Mouse (Mus musculus): ENCODE measurements around the gene Pcsk2.
A peak's percentile ranks its signal among the peaks of the same experiment; 100 is the strongest.

The Pcsk2 gene

DNA sequence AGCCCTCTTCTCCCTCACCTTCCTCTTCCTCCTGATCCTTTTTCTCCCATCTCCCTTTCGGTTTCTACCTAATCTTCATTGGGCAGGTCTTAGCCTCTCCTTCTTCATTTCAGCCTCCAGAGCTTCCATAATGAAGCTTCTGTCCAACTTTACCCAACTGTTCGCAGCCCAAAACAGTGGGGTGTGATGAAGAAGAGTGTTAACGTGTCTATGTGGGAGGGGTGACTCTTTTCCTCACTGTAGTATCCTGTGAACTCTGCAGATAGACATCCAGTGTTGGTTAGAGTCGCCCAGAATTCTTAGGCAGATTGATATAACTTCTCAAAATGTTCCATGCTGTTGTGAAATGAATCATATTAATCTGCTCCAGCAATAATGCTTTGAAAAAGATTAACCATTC is 98.4 kb downstream of the Pcsk2 start:
- DNase-seq (ENCODE audit: inconsistent ontology term): no peak

DNA sequence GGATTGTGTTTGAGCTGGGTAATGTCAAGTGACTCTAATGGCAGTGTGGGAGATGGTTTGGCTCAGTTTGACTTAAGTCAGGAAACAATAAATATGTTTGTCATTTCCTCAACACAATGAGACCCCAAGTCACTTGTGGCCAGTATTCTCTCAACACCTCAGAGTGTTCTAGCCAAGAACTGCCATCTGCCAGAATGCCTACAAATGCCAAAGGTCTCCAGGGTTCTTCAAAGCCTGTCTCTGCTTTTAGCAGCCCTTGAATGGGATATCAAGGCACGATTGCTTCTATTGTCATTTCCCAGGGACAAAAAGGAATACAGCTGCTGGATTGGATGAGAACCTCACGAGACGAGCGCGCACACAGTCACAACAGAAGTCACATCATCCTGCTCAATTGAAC is 100.0 kb downstream of the Pcsk2 start:
- no peak for DNase-seq (ENCODE audit: inconsistent ontology term)

DNA sequence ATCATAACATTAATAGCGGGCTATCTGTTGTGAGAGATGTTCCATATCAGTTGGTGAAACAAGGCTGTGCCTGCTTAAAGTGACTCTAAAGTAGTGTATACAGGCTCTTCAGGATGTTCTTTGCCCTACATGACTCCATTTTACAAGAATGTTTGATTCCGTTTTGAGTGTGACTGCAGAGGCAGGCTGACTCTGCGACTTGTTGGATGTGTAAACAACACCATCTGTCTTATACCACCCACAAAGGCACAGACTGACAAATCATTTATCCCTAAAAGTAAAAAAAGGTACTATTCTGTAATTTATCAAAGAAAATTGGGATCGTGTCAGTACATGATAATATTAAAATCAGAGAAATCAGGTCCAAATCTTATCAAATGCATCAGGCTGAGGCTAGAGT is 108.7 kb downstream of the Pcsk2 start:
- no peak for DNase-seq (ENCODE audit: inconsistent ontology term)

DNA sequence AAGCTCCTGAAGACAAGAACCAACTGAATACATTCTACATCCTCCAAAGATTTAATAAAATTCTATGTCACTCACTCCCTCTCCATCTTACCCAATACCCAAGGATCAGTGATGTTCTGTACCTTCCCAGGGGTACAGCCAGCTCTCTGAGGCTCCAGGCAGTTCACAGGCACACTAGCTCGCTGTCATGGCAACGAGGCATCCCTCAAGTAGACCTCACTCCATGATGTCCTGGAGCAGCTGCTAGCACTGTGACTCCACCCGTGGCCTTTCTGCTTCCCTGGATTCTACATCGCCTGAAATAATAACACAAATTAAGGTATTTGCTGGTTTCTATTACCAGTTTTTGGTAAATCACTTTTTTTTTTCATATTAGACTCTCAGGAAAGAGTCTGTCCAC is 111.0 kb downstream of the Pcsk2 start:
- DNase-seq (ENCODE audit: inconsistent ontology term): no peak

DNA sequence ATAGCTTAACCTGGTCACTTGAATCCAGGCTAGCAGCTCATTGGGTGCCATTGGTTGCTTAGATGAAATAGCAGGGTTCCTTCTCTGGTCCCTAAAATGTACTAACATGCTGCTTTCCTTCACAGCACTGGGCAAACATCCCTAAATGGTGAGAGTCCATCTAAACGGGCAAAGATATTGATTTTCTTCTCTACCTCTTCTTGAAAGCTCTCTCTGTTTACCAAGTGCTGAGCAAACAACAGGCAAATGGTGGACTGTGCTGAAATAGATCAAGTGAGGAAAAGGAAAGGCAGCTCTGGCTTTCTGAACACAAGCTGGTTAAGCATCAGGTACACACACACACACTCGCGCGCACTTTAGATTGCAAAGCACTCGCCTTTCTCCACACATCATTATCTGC is 120.8 kb downstream of the Pcsk2 start:
- no peak for DNase-seq (ENCODE audit: inconsistent ontology term)

DNA sequence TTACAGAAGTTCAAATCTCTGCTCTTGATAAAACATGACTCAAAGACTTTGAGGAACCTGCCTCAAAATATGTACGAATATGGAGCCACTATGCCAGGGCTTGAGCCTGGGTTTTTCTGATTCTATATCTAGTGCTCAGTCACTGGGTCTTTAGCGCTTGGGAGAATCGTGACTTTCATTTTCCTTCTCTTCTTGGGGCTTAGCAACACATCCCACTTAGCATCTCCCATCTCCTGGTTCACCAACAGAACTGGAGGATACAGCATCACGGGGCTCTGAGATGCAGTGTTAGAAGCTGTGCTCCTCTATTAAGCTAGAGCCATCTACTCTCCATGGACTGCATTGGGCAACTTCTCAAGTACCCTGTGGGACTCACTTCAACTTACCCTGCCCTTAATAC is 131.9 kb downstream of the Pcsk2 start:
- DNase-seq (ENCODE audit: inconsistent ontology term): no peak

DNA sequence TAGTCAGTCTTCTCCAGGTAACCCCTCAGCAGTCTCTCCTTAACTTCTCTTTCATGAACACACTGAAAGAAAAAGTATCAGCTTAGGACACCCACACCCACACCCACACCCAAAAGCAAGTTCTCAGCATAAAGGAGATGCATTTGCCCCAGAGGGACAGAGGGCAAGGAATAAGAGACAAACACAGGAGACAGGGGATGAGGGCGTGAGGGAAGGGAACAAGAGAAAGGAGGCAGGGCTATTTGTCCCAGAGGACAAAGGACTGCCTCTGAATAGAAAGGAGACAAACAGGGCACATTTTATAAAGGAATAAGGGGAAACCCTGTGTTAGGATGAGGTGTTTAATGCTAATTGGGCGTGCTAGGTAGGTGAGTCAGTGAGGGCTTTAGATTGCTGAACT is 133.6 kb downstream of the Pcsk2 start:
- DNase-seq (ENCODE audit: inconsistent ontology term): no peak

DNA sequence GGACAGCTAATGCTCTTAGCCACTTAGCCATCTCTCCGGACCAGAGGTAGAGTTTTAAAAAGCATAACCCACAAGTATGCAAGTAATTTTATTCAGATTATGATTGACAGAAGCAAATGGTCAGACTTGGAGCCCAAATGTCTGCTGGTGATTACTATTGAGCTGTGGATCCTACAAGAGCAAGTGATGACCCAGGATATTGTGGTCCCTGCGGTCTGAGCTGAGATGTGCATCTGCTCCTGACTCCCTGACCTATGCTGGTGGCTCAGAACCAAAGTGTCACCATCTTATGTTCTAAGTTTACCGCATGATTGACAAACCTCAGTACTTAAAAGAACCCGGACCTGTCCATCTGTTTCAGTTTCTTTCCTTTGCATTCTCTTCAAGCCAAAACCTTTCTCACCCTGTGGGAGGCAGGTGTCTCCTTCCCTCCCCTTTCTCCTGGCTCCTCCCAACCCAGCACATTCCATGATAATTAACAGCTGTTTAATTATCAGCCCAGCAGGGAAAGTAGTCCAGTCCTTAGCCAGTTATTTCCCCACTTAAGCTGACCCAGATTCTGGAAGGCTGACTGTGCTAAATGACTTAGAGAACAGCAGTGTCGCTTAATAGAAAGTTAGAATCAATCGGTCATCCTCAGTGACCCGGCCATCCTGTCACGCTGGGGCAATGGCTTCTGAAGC is 136.1 kb downstream of the Pcsk2 start:
- DNase-seq (ENCODE audit: inconsistent ontology term): peak; percentile 93

DNA sequence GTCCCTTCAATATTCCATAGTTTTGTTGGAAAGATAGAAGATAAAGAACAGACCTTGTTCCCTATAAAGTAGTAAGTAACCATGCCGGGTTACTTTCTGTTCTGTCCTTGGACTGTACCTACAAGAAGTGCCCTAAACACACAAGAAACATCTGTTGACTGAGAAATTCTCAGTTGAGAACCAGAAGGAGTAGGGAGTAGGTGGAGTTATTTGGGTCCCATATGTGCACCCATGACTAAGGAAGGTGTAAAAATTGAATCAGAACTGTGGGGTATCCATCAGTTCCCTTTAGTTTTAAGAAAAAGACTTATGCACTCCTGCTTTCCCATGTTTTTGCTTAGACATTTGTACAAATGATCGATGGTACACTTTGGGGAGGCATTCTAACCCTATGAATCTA is 137.6 kb downstream of the Pcsk2 start:
- no peak for DNase-seq (ENCODE audit: inconsistent ontology term)

DNA sequence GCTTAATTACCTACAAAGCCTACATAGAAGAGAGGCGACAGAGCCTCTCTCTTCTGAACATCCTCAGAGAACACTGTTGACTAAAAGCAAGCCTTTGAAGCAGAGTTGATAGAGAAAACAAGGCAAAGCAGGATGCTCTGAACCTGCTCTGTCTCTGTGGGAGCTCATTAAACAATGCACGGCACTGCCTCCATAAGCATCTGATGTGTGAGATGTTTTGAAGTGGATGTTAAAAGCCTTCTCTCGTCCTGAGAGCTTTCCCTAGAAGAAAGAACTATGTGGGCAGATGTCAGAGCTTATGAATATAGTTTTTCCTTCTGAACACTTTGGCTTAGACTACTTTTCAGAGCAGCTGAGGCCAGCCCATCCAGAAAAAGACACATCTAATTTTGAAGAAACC is 145.3 kb downstream of the Pcsk2 start:
- DNase-seq (ENCODE audit: inconsistent ontology term): no peak

DNA sequence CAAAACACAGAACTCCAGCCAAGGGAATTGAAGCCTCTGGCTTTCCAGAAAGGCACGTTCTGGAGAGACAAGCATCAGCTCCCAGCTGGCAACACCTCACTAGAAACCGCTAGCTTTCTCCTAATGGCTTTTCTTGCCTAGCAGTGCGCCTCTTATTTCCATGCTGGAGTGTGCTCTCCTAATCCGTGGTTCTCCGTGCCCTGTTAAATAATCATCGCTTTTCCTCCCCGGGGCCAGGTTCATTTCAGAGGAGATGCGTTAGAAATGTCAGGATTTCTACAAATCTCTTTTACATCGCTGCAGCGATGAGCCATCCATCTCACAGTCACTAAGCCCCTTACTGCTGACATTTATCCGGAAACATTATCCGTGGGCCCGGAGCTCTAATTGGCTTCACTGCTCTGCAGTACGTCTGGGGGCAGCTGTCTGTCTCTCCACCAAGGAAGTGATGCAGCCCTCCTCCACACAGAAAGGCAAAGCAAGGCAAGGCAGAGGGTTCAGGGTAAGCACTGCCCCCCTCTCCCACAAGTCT is 150.1 kb downstream of the Pcsk2 start:
- DNase-seq (ENCODE audit: inconsistent ontology term): no peak

DNA sequence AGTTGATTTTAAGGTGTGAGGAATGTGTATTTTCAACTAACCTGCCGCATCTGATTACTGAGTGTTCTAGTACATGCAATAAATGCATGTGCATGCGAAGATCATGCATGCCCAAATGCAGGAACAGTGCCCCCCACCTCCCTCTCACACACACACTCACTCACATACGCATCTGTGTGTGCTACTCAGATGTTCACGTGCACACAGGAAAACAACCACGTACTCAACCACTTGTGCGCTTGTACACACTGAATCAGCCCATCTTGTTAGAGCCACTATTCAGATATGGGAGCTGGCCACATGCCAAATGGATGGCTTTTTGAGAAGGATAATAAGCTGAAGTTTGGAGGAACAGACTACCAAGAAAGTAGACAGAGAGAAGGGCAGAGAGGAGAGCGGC is 150.7 kb downstream of the Pcsk2 start:
- no peak for DNase-seq (ENCODE audit: inconsistent ontology term)

DNA sequence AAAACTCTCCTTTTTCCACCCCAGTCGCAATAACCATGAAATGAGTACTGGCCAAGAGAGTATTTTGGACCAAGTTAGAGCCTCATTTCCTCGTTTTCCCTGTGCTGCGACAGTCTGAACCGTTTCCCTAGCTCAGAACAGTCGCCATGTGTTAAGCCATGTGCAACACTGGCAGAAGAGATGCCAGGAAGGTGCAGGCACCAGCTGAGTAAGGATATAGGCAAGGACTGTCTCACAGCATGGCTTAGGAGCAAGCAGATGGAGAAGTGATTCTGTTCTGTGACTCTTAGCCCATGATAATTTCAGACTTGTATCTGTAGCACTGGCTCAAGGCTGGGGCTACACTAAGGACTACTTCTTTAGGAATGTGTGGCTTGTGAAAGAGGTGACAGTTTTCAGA is 155.2 kb downstream of the Pcsk2 start:
- DNase-seq (ENCODE audit: inconsistent ontology term): no peak

DNA sequence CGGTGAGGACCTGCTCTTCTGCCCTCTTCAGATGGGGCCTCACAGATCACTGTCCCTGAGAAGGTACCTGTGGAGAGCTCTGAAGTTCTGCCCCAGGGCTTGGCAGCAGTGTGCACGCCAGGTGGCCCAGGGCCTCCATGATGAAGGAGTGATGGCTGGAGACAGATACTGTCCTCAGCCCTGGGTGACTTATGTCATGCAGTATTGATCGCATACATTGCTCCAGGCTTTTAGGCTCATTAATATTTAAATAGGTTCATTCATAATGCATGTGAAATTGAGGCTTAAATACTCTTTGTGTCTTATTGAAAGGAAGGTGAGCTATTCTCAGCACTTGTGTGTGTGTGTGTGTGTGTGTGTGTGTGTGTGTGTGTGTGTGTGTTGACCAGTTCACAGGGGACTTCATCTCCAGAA is 157.0 kb downstream of the Pcsk2 start:
- no peak for DNase-seq (ENCODE audit: inconsistent ontology term)

DNA sequence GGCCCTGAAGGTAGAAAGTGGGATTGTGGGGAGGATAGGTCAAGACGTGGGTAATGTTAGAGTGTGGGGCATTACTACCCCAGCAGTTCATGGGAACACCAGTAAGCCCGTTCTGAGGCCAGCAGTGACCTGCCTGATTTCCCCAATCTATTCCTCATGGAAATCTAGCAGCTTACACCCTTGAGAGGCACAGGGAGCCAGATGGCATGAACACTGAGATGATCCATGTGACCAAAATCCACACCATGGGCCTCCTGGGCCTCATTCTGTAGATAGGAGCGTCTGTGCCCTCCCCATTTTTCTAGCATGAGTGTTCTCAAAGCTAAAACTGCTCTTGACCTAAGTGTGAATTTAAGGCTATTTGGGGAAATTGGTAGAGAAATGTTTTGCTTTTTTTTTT is 162.2 kb downstream of the Pcsk2 start:
- DNase-seq (ENCODE audit: inconsistent ontology term): no peak

DNA sequence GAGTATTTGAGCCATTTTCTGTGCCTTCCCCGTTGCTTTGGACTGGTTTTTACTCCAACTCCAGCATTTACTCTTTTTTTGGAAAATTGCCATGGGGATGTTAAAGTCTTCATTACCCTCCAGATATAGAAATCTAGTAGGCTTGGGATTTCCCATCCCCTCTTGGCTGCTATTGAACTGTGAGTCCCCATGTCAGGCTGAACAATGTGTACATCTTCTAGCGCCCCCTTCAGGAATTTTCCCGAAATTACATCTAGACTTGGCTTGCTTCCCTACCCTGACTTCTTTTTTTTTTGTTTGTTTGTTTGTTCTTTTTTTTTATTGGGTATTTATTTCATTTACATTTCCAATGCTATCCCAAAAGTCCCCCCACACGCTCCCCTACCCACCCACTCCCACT is 163.3 kb downstream of the Pcsk2 start:
- no peak for DNase-seq (ENCODE audit: inconsistent ontology term)

DNA sequence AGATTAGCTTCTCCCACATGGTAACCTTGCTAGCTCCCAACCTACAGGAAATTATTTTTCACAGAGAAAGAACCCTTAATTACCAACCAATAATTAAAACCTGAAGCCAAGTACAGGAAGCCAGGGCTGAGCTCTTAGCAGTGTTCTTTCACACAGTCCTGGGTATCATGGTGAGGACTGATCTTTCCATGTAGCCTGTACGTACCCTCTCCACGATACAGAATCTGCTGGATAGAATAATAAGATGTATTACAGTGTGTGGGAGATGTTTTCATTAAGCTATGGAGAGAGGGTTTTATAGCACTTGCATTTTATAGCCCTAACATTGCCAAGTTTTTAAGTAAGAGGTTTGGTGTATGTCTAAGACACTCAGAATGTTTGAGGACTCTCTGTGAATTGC is 164.0 kb downstream of the Pcsk2 start:
- no peak for DNase-seq (ENCODE audit: inconsistent ontology term)

DNA sequence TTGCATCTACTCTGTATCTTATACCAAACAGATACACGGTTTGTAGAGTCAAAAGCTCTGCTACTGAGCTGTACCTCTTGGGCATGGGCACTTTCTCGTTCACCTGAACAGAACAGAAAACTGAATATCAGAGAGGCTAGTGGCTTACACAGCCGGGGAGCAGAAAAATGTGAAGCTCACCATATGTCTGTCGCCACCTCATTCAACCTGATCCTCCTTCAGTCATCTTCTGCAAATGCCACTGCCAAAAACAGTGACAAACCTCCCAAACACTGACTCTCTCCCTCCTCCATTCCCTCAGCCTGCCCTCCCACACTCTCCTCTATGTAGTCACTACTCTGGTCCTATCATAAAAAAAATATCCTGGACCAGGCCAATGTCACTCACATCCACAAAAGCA is 165.9 kb downstream of the Pcsk2 start:
- no peak for DNase-seq (ENCODE audit: inconsistent ontology term)

DNA sequence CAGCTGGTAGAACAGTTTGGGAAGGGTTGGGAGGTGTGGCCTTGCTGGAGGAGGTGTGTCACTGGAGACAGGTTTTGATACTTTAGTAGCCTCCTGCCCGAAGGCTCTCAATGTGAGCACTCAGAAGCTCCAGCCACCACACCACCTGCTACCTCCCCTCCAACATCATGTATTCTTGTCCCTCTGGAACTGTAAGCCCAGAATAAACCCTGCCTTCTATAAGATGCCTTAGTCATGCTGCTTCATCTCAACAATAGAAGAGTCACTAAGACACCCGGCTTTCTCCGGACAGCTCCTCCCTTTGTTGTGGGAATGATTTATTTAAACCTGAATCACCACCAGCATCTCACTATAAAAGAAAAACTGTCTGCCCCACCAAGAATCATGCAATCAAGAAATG is 166.9 kb downstream of the Pcsk2 start:
- DNase-seq (ENCODE audit: inconsistent ontology term): no peak

DNA sequence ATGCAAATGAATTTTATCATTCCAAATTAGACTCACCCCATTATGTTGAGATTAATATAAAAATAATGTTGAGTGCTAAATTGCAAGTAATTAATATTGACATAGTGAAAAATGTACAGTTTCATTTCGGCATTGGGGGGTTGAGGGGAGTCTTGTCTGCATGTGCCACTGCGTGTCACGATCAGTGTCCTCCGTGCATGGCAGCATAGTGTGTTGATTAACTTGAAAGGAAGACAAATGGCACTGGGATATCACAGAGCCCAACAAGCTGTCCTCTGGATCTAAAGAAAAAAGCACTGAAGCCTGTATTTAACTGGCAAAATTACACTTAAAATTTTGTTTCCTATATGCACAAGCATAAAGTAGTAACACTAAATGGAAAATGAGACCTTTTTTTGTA is 167.9 kb downstream of the Pcsk2 start:
- DNase-seq (ENCODE audit: inconsistent ontology term): no peak

DNA sequence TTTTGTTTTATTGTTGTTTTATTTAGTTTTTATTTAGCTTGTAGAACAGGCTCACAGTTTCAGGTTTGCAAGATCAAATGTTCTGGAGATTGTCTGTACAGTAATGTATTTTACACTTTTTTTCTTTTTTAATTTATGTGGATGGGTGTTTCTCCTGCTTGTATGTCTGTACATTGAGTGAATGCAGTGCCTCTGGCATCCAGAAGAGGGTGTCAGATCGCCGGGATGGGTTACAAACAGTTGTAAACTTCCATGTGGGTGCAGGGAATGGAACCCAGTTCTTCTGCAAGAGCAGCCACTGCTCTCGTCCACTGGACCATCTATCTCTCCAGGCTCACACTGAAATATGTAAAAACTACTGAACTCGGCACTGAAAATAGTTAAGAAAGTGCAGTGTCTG is 169.2 kb downstream of the Pcsk2 start:
- no peak for DNase-seq (ENCODE audit: inconsistent ontology term)

DNA sequence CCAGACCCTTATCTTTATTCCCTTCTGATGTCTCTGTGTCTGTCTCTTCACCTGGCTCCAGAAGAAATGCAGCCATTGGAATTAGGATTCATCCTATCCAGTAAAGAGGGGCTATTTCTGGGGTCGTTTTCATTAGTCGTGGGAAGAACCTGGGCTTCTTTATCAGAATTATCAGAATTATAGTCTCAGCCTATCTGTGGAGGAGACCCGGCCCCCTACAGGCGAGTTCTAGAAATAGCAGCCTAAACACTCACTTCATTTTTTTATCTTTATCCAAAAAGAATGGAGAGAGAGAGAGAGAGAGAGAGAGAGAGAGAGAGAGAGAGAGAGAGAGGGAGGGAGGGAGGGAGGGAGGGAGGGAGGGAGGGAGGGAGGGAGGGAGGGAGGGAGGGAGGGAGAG is 177.3 kb downstream of the Pcsk2 start:
- no peak for DNase-seq (ENCODE audit: inconsistent ontology term)

DNA sequence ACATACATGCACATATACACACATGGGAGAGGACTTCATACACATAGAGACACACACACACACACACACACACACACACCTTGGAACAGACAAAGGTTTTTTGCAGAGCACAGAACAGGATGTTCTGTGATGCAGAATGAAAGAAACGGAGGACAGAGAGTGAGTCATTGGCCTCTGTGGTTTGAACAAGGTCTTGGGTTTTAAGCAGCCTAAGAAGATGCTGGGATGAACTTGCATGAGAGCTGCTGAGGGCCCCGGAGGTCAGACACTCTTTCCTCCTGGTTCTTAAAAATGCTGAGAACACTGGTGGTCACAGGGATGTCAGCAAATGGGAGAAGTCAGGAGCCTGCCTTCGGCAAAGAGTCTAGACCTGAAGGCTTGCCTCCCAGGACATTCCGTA is 178.1 kb downstream of the Pcsk2 start:
- DNase-seq (ENCODE audit: inconsistent ontology term): peak; percentile 17

DNA sequence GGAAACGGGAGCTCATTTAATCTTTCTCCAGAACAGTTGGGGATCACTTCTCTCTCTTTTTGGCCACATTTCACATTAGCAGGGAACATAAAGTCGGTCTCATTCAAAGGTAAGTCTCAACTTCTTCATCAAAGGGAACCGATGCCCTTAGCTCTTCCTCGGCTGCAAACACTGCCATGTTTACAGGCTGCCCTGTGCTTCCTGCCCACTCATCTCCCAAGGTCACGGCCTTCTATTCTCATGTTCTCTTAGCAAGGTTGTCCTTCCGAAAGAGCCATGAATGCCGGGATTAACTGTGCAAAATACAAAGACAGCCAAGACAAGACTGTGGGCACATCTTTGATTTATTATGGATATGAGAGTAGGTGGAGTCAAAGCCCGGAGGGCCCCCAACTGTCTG is 178.8 kb downstream of the Pcsk2 start:
- DNase-seq (ENCODE audit: inconsistent ontology term): peak; percentile 18

Measured in Muller cell, postnatal 12 days (primary cell).